Mouse (Mus musculus) cerebellum, adult 11-12 months (tissue): ENCODE results near the gene Hspa12a.
A peak's percentile ranks its signal among the peaks of the same experiment; 100 is the strongest.

Source experiments
- DNase-seq: peaks from one replicate; pipeline ENCODE4 v3.0.0; 2022

Gene Hspa12a

GRCm38 (mm10) chr19:58942841-58943828 lies at the start of gene Hspa12a, which contains the start of gene Eno4:
Gene Hspa12a (minus strand): TSS chr19:58943654.
Gene Eno4 (plus strand): TSS chr19:58943425.
- peak; percentile 97 for DNase-seq

DNA sequence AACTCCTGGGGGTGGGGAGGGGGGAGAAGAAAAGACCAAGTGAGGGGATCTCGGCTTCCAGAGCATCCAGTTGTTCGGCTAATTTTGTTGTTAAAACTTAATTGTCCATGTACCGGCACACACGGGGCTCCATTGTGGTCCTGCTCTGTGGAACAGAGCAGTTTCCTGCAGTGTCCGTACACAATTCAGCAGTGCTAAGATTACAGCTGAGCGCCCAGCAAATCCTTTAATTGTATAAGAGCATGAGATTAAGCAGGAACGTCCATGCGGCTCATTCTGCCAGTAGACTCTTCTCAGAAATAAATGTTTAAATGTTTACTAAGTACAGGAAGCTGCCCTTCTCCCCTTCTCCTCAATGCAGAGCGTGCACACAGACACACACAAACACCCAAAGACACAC lies 38.1 kb upstream of the Hspa12a start:
- DNase-seq, result no peak

GRCm38 (mm10) chr19:58980056-58980440 lies 36.6 kb upstream of the Hspa12a start:
- no peak for DNase-seq

GRCm38 (mm10) chr19:58979436-58980055 lies 36.1 kb upstream of the Hspa12a start:
- no peak for DNase-seq

DNA sequence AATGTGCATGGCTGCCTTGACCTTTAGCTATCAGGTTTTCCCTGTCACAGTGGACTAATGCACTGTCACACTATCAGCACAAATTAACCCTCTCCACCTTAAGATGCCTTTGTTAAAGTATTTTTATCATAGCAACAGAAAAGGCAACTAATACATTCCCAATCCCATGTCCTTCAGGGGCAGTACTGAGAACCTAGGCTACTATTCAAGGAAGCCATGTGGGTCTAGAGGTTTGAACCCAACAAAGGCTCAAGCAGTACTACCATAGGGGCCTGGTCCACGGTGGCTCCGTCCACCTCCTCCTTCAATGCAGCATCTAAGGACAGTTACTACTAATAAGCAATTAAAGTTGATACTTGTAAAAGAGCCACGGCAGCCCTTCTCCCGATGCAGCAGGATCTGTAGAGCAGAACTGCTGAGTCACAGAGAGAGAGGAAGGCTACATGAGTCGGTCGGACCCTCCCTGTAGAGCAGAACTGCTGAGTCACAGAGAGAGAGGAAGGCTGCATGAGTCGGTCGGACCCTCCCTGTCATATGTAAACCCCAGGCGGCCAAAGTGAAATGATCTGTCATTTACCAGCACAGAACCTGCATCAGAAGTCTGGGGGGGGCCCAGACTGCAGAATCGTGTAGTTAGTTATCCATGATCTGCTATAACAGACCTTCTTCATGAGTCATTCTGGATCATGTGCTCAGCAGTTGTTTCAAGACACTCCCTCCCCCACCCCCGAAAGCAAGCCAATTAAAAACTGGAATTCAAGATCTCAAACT lies 35.1 kb upstream of the Hspa12a start:
- no peak for DNase-seq

- no peak for DNase-seq
These were observed 31.9 kb upstream of the Hspa12a start for GRCm38 (mm10) chr19:58975216-58975863.

DNA sequence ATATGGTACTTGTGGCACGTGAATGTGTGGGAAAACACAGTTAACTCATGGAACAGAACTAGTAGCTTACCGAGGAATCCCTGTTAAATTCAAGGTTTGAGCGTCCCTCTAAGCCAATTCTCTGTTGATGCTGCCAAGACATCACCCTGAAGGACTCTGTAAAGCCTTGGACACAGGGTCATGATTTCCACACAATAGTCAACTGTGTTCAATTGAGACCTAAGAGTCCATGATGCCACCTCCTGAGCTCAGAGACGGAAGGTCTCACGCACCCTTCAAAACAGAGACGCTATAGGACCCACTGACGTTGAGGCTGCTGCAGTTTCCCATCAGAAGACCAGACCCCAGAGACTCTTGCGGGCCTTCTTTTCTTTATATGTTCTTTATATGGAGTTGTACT lies 30.7 kb upstream of the Hspa12a start:
- no peak for DNase-seq

DNA sequence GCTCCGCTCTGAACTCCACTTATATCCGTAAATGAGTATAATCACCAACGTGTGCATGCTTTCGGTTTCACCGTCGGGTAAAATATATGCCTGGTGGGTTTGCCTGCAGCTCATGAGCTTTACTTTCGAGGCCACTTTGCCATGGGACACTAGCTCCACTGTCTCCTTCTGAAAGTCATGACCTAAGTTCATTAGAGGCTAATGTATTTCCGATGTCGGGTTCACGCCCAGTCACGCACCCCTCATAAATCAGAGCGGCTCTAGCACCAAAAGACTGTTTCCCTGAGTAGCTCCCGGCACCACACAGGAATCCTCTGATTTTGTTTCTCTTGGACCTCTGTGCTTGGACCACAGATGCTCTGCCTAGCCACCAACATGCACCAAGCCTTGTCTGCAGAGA lies 27.4 kb upstream of the Hspa12a start:
- DNase-seq, result no peak

GRCm38 (mm10) chr19:58968731-58969506 lies 25.5 kb upstream of the Hspa12a start:
- DNase-seq, result peak; percentile 37

GRCm38 (mm10) chr19:58963011-58963410 lies 19.6 kb upstream of the Hspa12a start:
- DNase-seq, result no peak

DNA sequence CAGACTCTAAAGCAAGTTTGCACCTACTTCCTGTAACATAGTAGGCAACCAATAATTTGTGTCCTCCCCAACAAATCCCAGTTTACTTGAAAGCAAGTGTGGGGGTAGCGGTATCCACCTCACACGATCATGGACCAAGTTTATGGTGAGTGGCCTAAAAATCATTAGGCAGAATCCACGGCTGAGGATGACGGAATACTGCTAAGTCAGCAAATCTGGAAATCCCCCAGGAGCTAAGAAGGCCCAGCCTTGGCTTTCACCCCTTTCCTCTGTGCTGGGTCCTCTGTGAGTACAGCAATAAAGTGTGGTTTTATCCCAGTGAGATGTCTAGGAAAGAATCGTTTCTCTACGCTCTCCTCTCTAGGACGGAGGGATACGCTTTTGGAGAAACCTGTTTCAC lies 11.3 kb upstream of the Hspa12a start:
- DNase-seq, result no peak

- no peak for DNase-seq
These were observed 8.8 kb upstream of the Hspa12a start for GRCm38 (mm10) chr19:58952236-58952635.

GRCm38 (mm10) chr19:58951521-58951920 lies 8.1 kb upstream of the Hspa12a start:
- DNase-seq, result no peak

- DNase-seq, result no peak
These were observed 2.5 kb upstream of the Hspa12a start for GRCm38 (mm10) chr19:58945959-58946358.

- no peak for DNase-seq
These were observed 10.4 kb downstream of the Hspa12a start for GRCm38 (mm10) chr19:58933062-58933461.

- DNase-seq, result no peak
These were observed 12.2 kb downstream of the Hspa12a start for GRCm38 (mm10) chr19:58931081-58931800.

GRCm38 (mm10) chr19:58919148-58919547 lies 24.3 kb downstream of the Hspa12a start:
- DNase-seq, result no peak

DNA sequence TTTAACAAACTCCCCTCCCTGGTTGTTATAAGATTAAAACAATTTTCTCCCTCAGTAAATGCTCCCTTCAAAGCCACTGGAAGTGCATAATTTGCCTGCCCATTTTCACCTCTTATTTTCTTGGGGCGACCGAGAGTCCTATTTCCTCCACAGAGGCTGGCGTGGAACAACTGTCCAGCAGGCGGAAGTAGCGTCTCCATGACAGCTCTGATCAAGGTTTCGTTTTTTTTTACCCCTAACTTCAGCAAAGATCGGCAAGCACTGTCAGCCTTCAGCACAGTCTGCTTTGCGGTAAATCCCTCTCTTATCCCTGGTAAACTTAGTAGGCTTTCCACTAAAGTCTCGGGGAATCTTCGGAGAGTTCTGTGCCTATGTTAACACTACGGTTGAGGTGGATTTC lies 24.9 kb downstream of the Hspa12a start:
- DNase-seq, result no peak

- no peak for DNase-seq
These were observed 30.2 kb downstream of the Hspa12a start for GRCm38 (mm10) chr19:58913301-58913700.

DNA sequence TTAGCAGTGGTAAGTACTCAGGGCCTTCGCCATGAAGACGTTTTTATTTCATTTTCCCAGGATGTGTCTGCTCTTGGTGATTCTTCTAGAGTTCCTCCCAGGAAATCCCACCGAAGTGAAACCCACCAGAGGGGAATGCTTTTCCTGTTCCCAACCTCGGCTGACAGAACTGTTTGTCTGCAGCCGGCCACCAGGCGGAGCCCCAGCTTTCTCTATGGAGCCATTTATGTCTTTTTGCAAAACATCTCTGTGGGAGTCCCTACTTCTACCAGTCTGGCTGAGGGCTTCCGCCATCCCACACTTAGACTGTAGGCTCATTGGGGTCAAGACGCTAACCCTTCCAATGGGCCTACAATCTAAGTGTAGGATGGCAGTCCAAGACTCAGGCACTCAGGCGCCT lies 32.1 kb downstream of the Hspa12a start:
- DNase-seq, result no peak

DNA sequence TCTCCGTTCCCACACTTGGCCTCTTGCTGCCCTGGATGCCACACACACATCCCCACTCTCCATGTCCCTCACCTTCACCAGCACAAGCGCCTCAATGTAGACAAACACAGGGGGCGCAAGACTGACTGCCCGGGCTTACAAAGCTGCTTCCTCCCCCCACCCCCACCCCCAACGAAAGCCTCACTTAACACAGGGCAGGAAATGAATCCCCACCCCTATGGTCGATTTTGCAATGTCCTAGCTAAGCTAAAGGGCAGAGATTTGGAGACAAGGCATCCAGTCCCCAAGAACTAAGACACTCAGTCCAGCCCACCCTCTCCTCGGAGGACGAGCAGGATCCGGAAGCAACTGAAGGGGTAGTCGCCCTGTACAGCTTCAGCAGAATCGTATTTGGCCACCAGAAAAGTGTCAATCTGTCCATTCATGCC lies 32.5 kb downstream of the Hspa12a start:
- no peak for DNase-seq
